Mouse (Mus musculus): ENCODE data around the gene Ntng1. TPM values are rescaled to one million over a fixed set of nuclear protein-coding genes. Genes with fewer than 3 reads are reported as not detected.

Gene Ntng1
- polyA plus RNA-seq, 1 experiment: 0.09 TPM

- Histone ChIP-seq H3K4me1 (ENCODE audit: control insufficient read depth, insufficient read depth, insufficient read length, low read length) (no peaks in the 10 kb centered on the region), H3K27me3 (ENCODE audit: control insufficient read depth, insufficient read depth, low read length) (no peaks in the 10 kb centered on the region), H3K27ac (ENCODE audit: insufficient read depth, low read depth, low read length) (no peak overlapping the region), H3K4me3 (ENCODE audit: low read depth, low read length) (no peak overlapping the region), H3K36me3 (ENCODE audit: control insufficient read depth, insufficient read depth, low read length) (no peaks in the 10 kb centered on the region)
- TF ChIP-seq CTCF (IDR thresholded peaks at IDR 0.05; ENCODE audit: extremely low read depth, insufficient read length, insufficient replicate concordance, low read depth, low read length) (no peak), POLR2A (IDR thresholded peaks at IDR 0.05; ENCODE audit: low read depth, low read length) (no peak)
- 91% methylated on average over 6 of the region's 6 CpGs for WGBS
These were observed 87.9 kb downstream of the Ntng1 start for GRCm38 (mm10) chr3:110055915-110056314.

GRCm38 (mm10) chr3:110055433-110055832 is 88.4 kb downstream of the Ntng1 start:
- 89% methylated on average over 6 of the region's 6 CpGs for WGBS
- no peaks in the 10 kb centered on the region for H3K27me3 ChIP-seq (ENCODE audit: control insufficient read depth, insufficient read depth, low read length)
- no peaks in the 10 kb centered on the region for H3K36me3 ChIP-seq (ENCODE audit: control insufficient read depth, insufficient read depth, low read length)
- H3K4me3 ChIP-seq (ENCODE audit: low read depth, low read length): no peak overlapping the region
- H3K27ac ChIP-seq (ENCODE audit: insufficient read depth, low read depth, low read length): no peak overlapping the region
- H3K4me1 ChIP-seq (ENCODE audit: control insufficient read depth, insufficient read depth, insufficient read length, low read length): no peaks in the 10 kb centered on the region
- TF ChIP-seq CTCF (IDR thresholded peaks at IDR 0.05; ENCODE audit: extremely low read depth, insufficient read length, insufficient replicate concordance, low read depth, low read length) (no peak), POLR2A (IDR thresholded peaks at IDR 0.05; ENCODE audit: low read depth, low read length) (no peak)

- Histone ChIP-seq H3K4me1 (ENCODE audit: control insufficient read depth, insufficient read depth, insufficient read length, low read length) (no peaks in the 10 kb centered on the region), H3K4me3 (ENCODE audit: low read depth, low read length) (no peak overlapping the region), H3K27ac (ENCODE audit: insufficient read depth, low read depth, low read length) (no peak overlapping the region), H3K27me3 (ENCODE audit: control insufficient read depth, insufficient read depth, low read length) (no peaks in the 10 kb centered on the region), H3K36me3 (ENCODE audit: control insufficient read depth, insufficient read depth, low read length) (no peaks in the 10 kb centered on the region)
- TF ChIP-seq CTCF (IDR thresholded peaks at IDR 0.05; ENCODE audit: extremely low read depth, insufficient read length, insufficient replicate concordance, low read depth, low read length) (no peak), POLR2A (IDR thresholded peaks at IDR 0.05; ENCODE audit: low read depth, low read length) (no peak)
- 75% methylated on average over 2 of the region's 2 CpGs for WGBS
These were observed 89.7 kb downstream of the Ntng1 start for GRCm38 (mm10) chr3:110054125-110054524.

GRCm38 (mm10) chr3:110048152-110048551 is 95.7 kb downstream of the Ntng1 start:
- TF ChIP-seq CTCF (IDR thresholded peaks at IDR 0.05; ENCODE audit: extremely low read depth, insufficient read length, insufficient replicate concordance, low read depth, low read length) (no peak), POLR2A (IDR thresholded peaks at IDR 0.05; ENCODE audit: low read depth, low read length) (no peak)
- H3K36me3 ChIP-seq (ENCODE audit: control insufficient read depth, insufficient read depth, low read length): no peaks in the 10 kb centered on the region
- H3K4me3 ChIP-seq (ENCODE audit: low read depth, low read length): no peak overlapping the region
- no peaks in the 10 kb centered on the region for H3K4me1 ChIP-seq (ENCODE audit: control insufficient read depth, insufficient read depth, insufficient read length, low read length)
- 88% methylated on average over 6 of the region's 6 CpGs for WGBS
- H3K27ac ChIP-seq (ENCODE audit: insufficient read depth, low read depth, low read length): no peak overlapping the region
- H3K27me3 ChIP-seq (ENCODE audit: control insufficient read depth, insufficient read depth, low read length): no peaks in the 10 kb centered on the region

GRCm38 (mm10) chr3:110046750-110047149 is 97.1 kb downstream of the Ntng1 start:
- Histone ChIP-seq H3K27me3 (ENCODE audit: control insufficient read depth, insufficient read depth, low read length) (no peaks in the 10 kb centered on the region), H3K27ac (ENCODE audit: insufficient read depth, low read depth, low read length) (no peak overlapping the region), H3K4me3 (ENCODE audit: low read depth, low read length) (no peak overlapping the region), H3K36me3 (ENCODE audit: control insufficient read depth, insufficient read depth, low read length) (no peaks in the 10 kb centered on the region), H3K4me1 (ENCODE audit: control insufficient read depth, insufficient read depth, insufficient read length, low read length) (no peaks in the 10 kb centered on the region)
- TF ChIP-seq POLR2A (IDR thresholded peaks at IDR 0.05; ENCODE audit: low read depth, low read length) (no peak), CTCF (IDR thresholded peaks at IDR 0.05; ENCODE audit: extremely low read depth, insufficient read length, insufficient replicate concordance, low read depth, low read length) (no peak)
- 57% methylated on average over 2 of the region's 2 CpGs for WGBS

- Histone ChIP-seq H3K4me1 (ENCODE audit: control insufficient read depth, insufficient read depth, insufficient read length, low read length) (no peaks in the 10 kb centered on the region), H3K27me3 (ENCODE audit: control insufficient read depth, insufficient read depth, low read length) (no peaks in the 10 kb centered on the region), H3K4me3 (ENCODE audit: low read depth, low read length) (no peak overlapping the region), H3K36me3 (ENCODE audit: control insufficient read depth, insufficient read depth, low read length) (no peaks in the 10 kb centered on the region), H3K27ac (ENCODE audit: insufficient read depth, low read depth, low read length) (no peak overlapping the region)
- TF ChIP-seq CTCF (IDR thresholded peaks at IDR 0.05; ENCODE audit: extremely low read depth, insufficient read length, insufficient replicate concordance, low read depth, low read length) (no peak), POLR2A (IDR thresholded peaks at IDR 0.05; ENCODE audit: low read depth, low read length) (no peak)
- 82% methylated on average over 2 of the region's 2 CpGs for WGBS
These were observed 99.6 kb downstream of the Ntng1 start for GRCm38 (mm10) chr3:110044209-110044608.

GRCm38 (mm10) chr3:110043641-110044187 is 100.1 kb downstream of the Ntng1 start:
- H3K4me1 ChIP-seq (ENCODE audit: control insufficient read depth, insufficient read depth, insufficient read length, low read length): no peaks in the 10 kb centered on the region
- no peaks in the 10 kb centered on the region for H3K27me3 ChIP-seq (ENCODE audit: control insufficient read depth, insufficient read depth, low read length)
- 78% methylated on average over 1 of the region's 1 CpGs for WGBS
- no peak overlapping the region for H3K27ac ChIP-seq (ENCODE audit: insufficient read depth, low read depth, low read length)
- H3K4me3 ChIP-seq (ENCODE audit: low read depth, low read length): no peak overlapping the region
- H3K36me3 ChIP-seq (ENCODE audit: control insufficient read depth, insufficient read depth, low read length): no peaks in the 10 kb centered on the region
- TF ChIP-seq CTCF (IDR thresholded peaks at IDR 0.05; ENCODE audit: extremely low read depth, insufficient read length, insufficient replicate concordance, low read depth, low read length) (no peak), POLR2A (IDR thresholded peaks at IDR 0.05; ENCODE audit: low read depth, low read length) (no peak)

Data from small intestine, adult 2 months (tissue).